19 mouse cellular contexts compared by ENCODE assay signal in genomic region chr3:51717455-51717854, GRCm38 (mm10). TPM values are rescaled to one million over a fixed set of nuclear protein-coding genes. Genes with fewer than 3 reads are reported as not detected.
DNase-seq lines count a peak whose midpoint lies in the region; ATAC-seq and TF ChIP-seq lines count a peak whose summit lies in the region.
"Had no signal": no experiment of that assay in that cellular context is flagged by ENCODE, and none has a peak within 500 bp of the region (broad histone marks: within the 10 kb centered on the region; RNA-seq: fewer than 3 reads in every experiment).

No protein-coding gene starts in this region.

- H3K9ac ChIP-seq in hindbrain, postnatal 0 days (replicated peaks; ENCODE audit: low read length), result no peak overlapping the region
- no peak overlapping the region for H3K9ac ChIP-seq in embryonic facial prominence, embryonic 11.5 days (replicated peaks; ENCODE audit: low read length)
- H3K9ac ChIP-seq in stomach, postnatal 0 days (ENCODE audit: low read length), result no peak overlapping the region
- H3K9ac ChIP-seq: forebrain, embryonic 15.5 days; heart, embryonic 15.5 days; limb, embryonic 12.5 days; liver, embryonic 14.5 days; midbrain, embryonic 13.5 days had no signal

- H3K4me3 ChIP-seq in hindbrain, embryonic 10.5 days, result no peak overlapping the region
- H3K4me3 ChIP-seq in hindbrain, postnatal 0 days (ENCODE audit: low read length), result no peak overlapping the region
- no peak overlapping the region for H3K4me3 ChIP-seq in C2C12 (ENCODE audit: insufficient read depth, poor library complexity, severe bottlenecking)
- no peak overlapping the region for H3K4me3 ChIP-seq in embryonic facial prominence, embryonic 11.5 days (ENCODE audit: low read depth, low read length)
- H3K4me3 ChIP-seq in limb, embryonic 10.5 days, result no peak overlapping the region
- H3K4me3 ChIP-seq in stomach, postnatal 0 days (ENCODE audit: low read depth, low read length), result no peak overlapping the region
- H3K4me3 ChIP-seq: erythroblast, embryonic 14.5 days; forebrain, embryonic 15.5 days; heart, adult 2 months; heart, embryonic 15.5 days; limb, embryonic 12.5 days; midbrain, embryonic 13.5 days had no signal

- no peak for ATAC-seq in hindbrain, postnatal 0 days
- no peak for ATAC-seq in embryonic facial prominence, embryonic 11.5 days (replicated peaks; ENCODE audit: insufficient number of reproducible peaks, low FRiP score, low TSS enrichment, low read depth)
- ATAC-seq in stomach, postnatal 0 days (ENCODE audit: low FRiP score, low TSS enrichment), result no peak
- ATAC-seq: forebrain, embryonic 15.5 days; midbrain, embryonic 13.5 days had no signal

- intact Hi-C loops in left cerebral cortex, postnatal 10 days (cut with DNase I), result no loop called here

- no peak for TF ChIP-seq EP300 in stomach, postnatal 0 days (optimal IDR thresholded peaks at IDR 0.05)

- no peaks in the 10 kb centered on the region for H3K36me3 ChIP-seq in hindbrain, embryonic 10.5 days
- H3K36me3 ChIP-seq in hindbrain, postnatal 0 days (ENCODE audit: insufficient read depth, low read length), result no peaks in the 10 kb centered on the region
- no peaks in the 10 kb centered on the region for H3K36me3 ChIP-seq in C2C12 (ENCODE audit: control insufficient read depth, insufficient read depth)
- H3K36me3 ChIP-seq in embryonic facial prominence, embryonic 11.5 days (replicated peaks; ENCODE audit: control insufficient read depth, insufficient read depth, low read depth, low read length), result no peaks in the 10 kb centered on the region
- no peaks in the 10 kb centered on the region for H3K36me3 ChIP-seq in limb, embryonic 10.5 days
- no peaks in the 10 kb centered on the region for H3K36me3 ChIP-seq in stomach, postnatal 0 days (ENCODE audit: control insufficient read depth, insufficient read depth, low read length)
- H3K36me3 ChIP-seq: forebrain, embryonic 15.5 days; heart, embryonic 15.5 days; limb, embryonic 12.5 days; midbrain, embryonic 13.5 days had no signal

- H3K27me3 ChIP-seq in hindbrain, embryonic 10.5 days (ENCODE audit: insufficient read depth, poor library complexity, severe bottlenecking), result no peaks in the 10 kb centered on the region
- no peaks in the 10 kb centered on the region for H3K27me3 ChIP-seq in hindbrain, postnatal 0 days (ENCODE audit: insufficient read depth, low read length)
- no peaks in the 10 kb centered on the region for H3K27me3 ChIP-seq in C2C12 (ENCODE audit: control insufficient read depth, insufficient read depth, insufficient read length)
- H3K27me3 ChIP-seq in embryonic facial prominence, embryonic 11.5 days (ENCODE audit: control insufficient read depth, insufficient read depth, low read length), result no peaks in the 10 kb centered on the region
- no peaks in the 10 kb centered on the region for H3K27me3 ChIP-seq in limb, embryonic 10.5 days (ENCODE audit: low read depth, poor library complexity, severe bottlenecking)
- H3K27me3 ChIP-seq in stomach, postnatal 0 days (ENCODE audit: control insufficient read depth, insufficient read depth, low read length), result no peaks in the 10 kb centered on the region
- H3K27me3 ChIP-seq: forebrain, embryonic 15.5 days; heart, embryonic 15.5 days; limb, embryonic 12.5 days; midbrain, embryonic 13.5 days had no signal

- no peak overlapping the region for H3ac ChIP-seq in C2C12 (ENCODE audit: control insufficient read depth, insufficient read length, low read depth)

- no peak overlapping the region for H3K4me2 ChIP-seq in hindbrain, postnatal 0 days (ENCODE audit: low read depth, low read length)
- no peak overlapping the region for H3K4me2 ChIP-seq in embryonic facial prominence, embryonic 11.5 days (ENCODE audit: low read depth, low read length)
- no peak overlapping the region for H3K4me2 ChIP-seq in stomach, postnatal 0 days (replicated peaks; ENCODE audit: low read depth)
- H3K4me2 ChIP-seq: forebrain, embryonic 15.5 days; heart, embryonic 15.5 days; limb, embryonic 12.5 days; midbrain, embryonic 13.5 days had no signal

- 56% methylated on average over 3 of the region's 3 CpGs for WGBS in hindbrain, embryonic 10.5 days
- 76% methylated on average over 3 of the region's 3 CpGs for WGBS in hindbrain, postnatal 0 days
- WGBS in embryonic facial prominence, embryonic 11.5 days, result 44% methylated on average over 3 of the region's 3 CpGs
- 17% methylated on average over 3 of the region's 3 CpGs for WGBS in limb, embryonic 10.5 days
- 60% methylated on average over 3 of the region's 3 CpGs for WGBS in stomach, postnatal 0 days

- no peaks in the 10 kb centered on the region for H3K79me2 ChIP-seq in C2C12 (ENCODE audit: control insufficient read depth, insufficient read depth)

- H3K9me3 ChIP-seq in hindbrain, embryonic 10.5 days, result no peaks in the 10 kb centered on the region
- H3K9me3 ChIP-seq in hindbrain, postnatal 0 days (ENCODE audit: low read length), result no peaks in the 10 kb centered on the region
- H3K9me3 ChIP-seq in embryonic facial prominence, embryonic 11.5 days (replicated peaks; ENCODE audit: control insufficient read depth, low read length), result no peaks in the 10 kb centered on the region
- no peaks in the 10 kb centered on the region for H3K9me3 ChIP-seq in limb, embryonic 10.5 days (replicated peaks)
- no peaks in the 10 kb centered on the region for H3K9me3 ChIP-seq in stomach, postnatal 0 days (ENCODE audit: control insufficient read depth, low read length)
- H3K9me3 ChIP-seq: forebrain, embryonic 15.5 days; heart, embryonic 15.5 days; limb, embryonic 12.5 days; midbrain, embryonic 13.5 days had no signal

- no peaks in the 10 kb centered on the region for H3K79me3 ChIP-seq in C2C12 (ENCODE audit: low read depth)

- no peak for TF ChIP-seq CTCF in hindbrain, postnatal 0 days (IDR thresholded peaks at IDR 0.05; ENCODE audit: low read depth)
- no peak for TF ChIP-seq CTCF in C2C12 (IDR thresholded peaks at IDR 0.05; ENCODE audit: control insufficient read depth, insufficient read depth, insufficient read length)
- TF ChIP-seq CTCF in stomach, postnatal 0 days (IDR thresholded peaks at IDR 0.05; ENCODE audit: low read depth), result no peak

- peak overlapping the region; percentile 53 for H3K27ac ChIP-seq in hindbrain, embryonic 10.5 days
- no peak overlapping the region for H3K27ac ChIP-seq in hindbrain, postnatal 0 days
- H3K27ac ChIP-seq in embryonic facial prominence, embryonic 11.5 days (replicated peaks; ENCODE audit: low read depth, low read length), result no peak overlapping the region
- peak overlapping the region; percentile 20; the same call in 1 of the 2 replicates for H3K27ac ChIP-seq in limb, embryonic 10.5 days
- no peak overlapping the region for H3K27ac ChIP-seq in stomach, postnatal 0 days (replicated peaks)
- H3K27ac ChIP-seq: forebrain, embryonic 15.5 days; heart, adult 2 months; heart, embryonic 15.5 days; limb, embryonic 12.5 days; liver, embryonic 14.5 days; midbrain, embryonic 13.5 days had no signal

- no peak for DNase-seq in hindbrain, embryonic 10.5 days (ENCODE audit: low spot score)
- DNase-seq in hindbrain, postnatal 0 days (ENCODE audit: low spot score), result no peak
- DNase-seq in embryonic facial prominence, embryonic 11.5 days (ENCODE audit: low spot score), result peak; percentile 38
- DNase-seq in limb, embryonic 10.5 days (ENCODE audit: low spot score), result no peak
- DNase-seq in left cerebral cortex, postnatal 10 days (ENCODE audit: extremely low spot score in 1 of 2, low spot score in 2 of 2), result no peak
- no peak for DNase-seq in stomach, postnatal 0 days (ENCODE audit: low spot score)
- DNase-seq in layer of hippocampus, adult 9-10 months (ENCODE audit: low spot score), result no peak
- DNase-seq: adrenal gland, postnatal 14 days; cerebellum, adult 9-11 months; gastrocnemius, postnatal 25 days; heart, adult 2 months; thymus, postnatal 14 days had no signal

- H3K4me1 ChIP-seq in hindbrain, embryonic 10.5 days (replicated peaks), result peaks cover 30% of the 10 kb centered on the region
- no peaks in the 10 kb centered on the region for H3K4me1 ChIP-seq in hindbrain, postnatal 0 days (ENCODE audit: insufficient read depth, low read length)
- H3K4me1 ChIP-seq in embryonic facial prominence, embryonic 11.5 days (ENCODE audit: control insufficient read depth, insufficient read depth, low read length), result peaks cover 3% of the 10 kb centered on the region; the same call in 1 of the 2 replicates
- H3K4me1 ChIP-seq in limb, embryonic 10.5 days, result peaks cover 40% of the 10 kb centered on the region
- no peaks in the 10 kb centered on the region; the same call in 1 of the 2 replicates for H3K4me1 ChIP-seq in stomach, postnatal 0 days (replicated peaks; ENCODE audit: control insufficient read depth, insufficient read depth)

TF ChIP-seq in C2C12, 6 proteins besides CTCF, POLR2A, EP300 and RAD21:
- TF ChIP-seq USF1 (IDR thresholded peaks at IDR 0.05; ENCODE audit: low read depth) (peak; percentile 83), FOSL1 (IDR thresholded peaks at IDR 0.05; ENCODE audit: insufficient read depth, low read length, poor library complexity, severe bottlenecking) (no peak), MYOG (IDR thresholded peaks at IDR 0.05; ENCODE audit: control insufficient read depth, extremely low read depth, insufficient read length) (no peak)

RNA-seq across cellular contexts. Expression of gene Mgst2, which starts 57.3 kb away (rescaled TPM):
- polyA plus RNA-seq in hindbrain, embryonic 10.5 days (2016; fragmentation: Nextera tagmentation; extraction: Ambion mirVana), result 0.42 TPM in 1 of 2 replicates, not detected in the other
- total RNA-seq in hindbrain, postnatal 0 days (2014; rRNA removed), result not detected in 2 replicates
- 1.0 and 1.6 TPM in 2 replicates for polyA plus RNA-seq in hindbrain, postnatal 0 days (2015; fragmentation: Nextera tagmentation; extraction: Ambion mirVana)
- 3.6 TPM for polyA plus RNA-seq in C2C12 (2012; fragmentation: generic; extraction: Trizol)
- polyA plus RNA-seq in embryonic facial prominence, embryonic 11.5 days (2014; fragmentation: Nextera tagmentation; extraction: Ambion mirVana), result 0.81 and 0.90 TPM in 2 replicates
- 0.35 and 0.43 TPM in 2 replicates for polyA plus RNA-seq in limb, embryonic 10.5 days (2016; fragmentation: Nextera tagmentation; extraction: Ambion mirVana)
- under 1 TPM; 0.67 to 0.81 TPM for total RNA-seq in left cerebral cortex, postnatal 10 days (2021)
- 264 and 268 TPM in 2 replicates for polyA plus RNA-seq in stomach, postnatal 0 days (2015; fragmentation: Nextera tagmentation; extraction: Ambion mirVana)
- polyA plus RNA-seq: erythroblast, embryonic 14.5 days had no signal

Comparison
In these comparisons a context has a peak if more than half of its experiments do, and no peak if none do; other contexts are left out.
1. H3K27ac ChIP-seq: peak in hindbrain, embryonic 10.5 days (single experiment) and limb, embryonic 10.5 days (single experiment); none in hindbrain, postnatal 0 days (single experiment), embryonic facial prominence, embryonic 11.5 days (single experiment) and stomach, postnatal 0 days (single experiment).
2. RNA of gene Mgst2, which starts 57.3 kb away (polyA plus RNA-seq): 264 to 268 TPM in stomach, postnatal 0 days; 3.6 TPM in C2C12 (single experiment), 1.0 to 1.6 TPM in hindbrain, postnatal 0 days, 0.81 to 0.90 TPM in embryonic facial prominence, embryonic 11.5 days, 0.35 to 0.43 TPM in limb, embryonic 10.5 days and 0.42 TPM in hindbrain, embryonic 10.5 days; every median in the first group is over 10 times any median in the second.